Mouse (Mus musculus) kidney, adult 2 months (tissue): ENCODE results near the gene Rnf207. TPM values are rescaled to one million over a fixed set of nuclear protein-coding genes. Genes with fewer than 3 reads are reported as not detected.

Experiments used
- DNase-seq: peaks from one replicate; pipeline ENCODE4 v3.0.0; 2021
- H3K27ac ChIP-seq: fragments of 200-500 bp; 2 replicates; pipeline ENCODE4 v1.5.1; 2012; ENCODE audit warnings: low read depth, low read length, control low read depth, inconsistent platforms; ENCODE audit not compliant: insufficient read depth
- H3K27me3 ChIP-seq: fragments of 200-500 bp; replicated peaks from 2 replicates; pipeline ENCODE4 v1.6.1; 2012; ENCODE audit warnings: mild to moderate bottlenecking, moderate library complexity, low read length, inconsistent platforms; ENCODE audit not compliant: control insufficient read depth, insufficient read depth
- H3K36me3 ChIP-seq: fragments of 200-500 bp; 2 replicates; pipeline ENCODE4 v1.6.1; 2012; ENCODE audit warnings: mild to moderate bottlenecking, moderate library complexity, low read length, inconsistent platforms; ENCODE audit not compliant: control insufficient read depth, insufficient read depth
- H3K4me1 ChIP-seq: fragments of 200-500 bp; 2 replicates; pipeline ENCODE4 v1.6.1; 2011; ENCODE audit warnings: low read length; ENCODE audit not compliant: control insufficient read depth, insufficient read depth
- H3K4me3 ChIP-seq: fragments of 200-500 bp; 2 replicates; pipeline ENCODE4 v1.5.1; 2011; ENCODE audit warnings: mild to moderate bottlenecking, low read depth, low read length, control low read depth; ENCODE audit not compliant: insufficient read depth
- CTCF ChIP-seq: fragments of 200-500 bp; conservative IDR thresholded peaks from 2 replicates; pipeline ENCODE4 v1.5.1; 2011; ENCODE audit warnings: low read depth, mild to moderate bottlenecking, control low read depth, low read length, moderate library complexity, mixed read lengths; ENCODE audit not compliant: insufficient read depth, insufficient read length
- POLR2A ChIP-seq: fragments of 200-500 bp; IDR thresholded peaks from one replicate; pipeline ENCODE4 v1.6.1; 2011; ENCODE audit warnings: low read depth, low read length, control low read depth
- WGBS: fragments of 180-500 bp; shearing (Covaris S2); methylation state at CpG from one replicate; pipeline ENCODE4 v1.1.7; 2018; 5-methylcytosine and 5-hydroxymethylcytosine counted together
- polyA plus RNA-seq: library from polyadenylated mRNA; depleted of rRNA; stranded (reverse); fragments of >200 nt; gene quantifications from 2 replicates; pipeline ENCODE4 v1.2.3, GENCODE M21; 2012

Rnf207 gene
- polyA plus RNA-seq, 1 experiment = 0.19 TPM

GRCm38 (mm10) chr4:152291562-152291961 is 27.2 kb downstream of the Rnf207 start, which contains the start of gene Hes3:
Gene Hes3 (minus strand): TSS chr4:152291662.
- H3K36me3 ChIP-seq = no peaks in the 10 kb centered on the region
- H3K27me3 ChIP-seq = no peaks in the 10 kb centered on the region
- DNase-seq = no peak
- no peak within 1 kb of the TSS for H3K27ac ChIP-seq
- no peak within 1 kb of the TSS for H3K4me3 ChIP-seq
- WGBS = 44% methylated on average over 6 of the region's 6 CpGs
- TF ChIP-seq POLR2A (no peak), CTCF (no peak)
- H3K4me1 ChIP-seq = peaks cover 2% of the 10 kb centered on the region; the same call in 1 of the 2 replicates

GRCm38 (mm10) chr4:152290991-152291390 is 27.8 kb downstream of the Rnf207 start:
- H3K4me1 ChIP-seq = no peaks in the 10 kb centered on the region
- H3K27me3 ChIP-seq = no peaks in the 10 kb centered on the region
- DNase-seq = no peak
- H3K4me3 ChIP-seq = no peak overlapping the region
- WGBS = 24% methylated on average over 11 of the region's 11 CpGs
- no peak overlapping the region for H3K27ac ChIP-seq
- H3K36me3 ChIP-seq = no peaks in the 10 kb centered on the region
- TF ChIP-seq CTCF (no peak), POLR2A (no peak)

GRCm38 (mm10) chr4:152290385-152290784 is 28.4 kb downstream of the Rnf207 start:
- WGBS = 7% methylated on average over 39 of the region's 39 CpGs
- H3K27ac ChIP-seq = no peak overlapping the region
- DNase-seq = no peak
- TF ChIP-seq CTCF (no peak), POLR2A (no peak)
- no peaks in the 10 kb centered on the region for H3K4me1 ChIP-seq
- no peaks in the 10 kb centered on the region for H3K36me3 ChIP-seq
- no peaks in the 10 kb centered on the region for H3K27me3 ChIP-seq
- no peak overlapping the region for H3K4me3 ChIP-seq

GRCm38 (mm10) chr4:152288398-152288945 is 30.3 kb downstream of the Rnf207 start:
- no peak for DNase-seq
- 50% methylated on average over 18 of the region's 18 CpGs for WGBS
- Histone ChIP-seq H3K36me3 (no peaks in the 10 kb centered on the region), H3K4me1 (no peaks in the 10 kb centered on the region), H3K4me3 (no peak overlapping the region), H3K27me3 (no peaks in the 10 kb centered on the region), H3K27ac (no peak overlapping the region)
- no peak for TF ChIP-seq POLR2A
- no peak for TF ChIP-seq CTCF

- no peak for TF ChIP-seq POLR2A
- no peak for TF ChIP-seq CTCF
- 17% methylated on average over 19 of the region's 19 CpGs for WGBS
- Histone ChIP-seq H3K27me3 (no peaks in the 10 kb centered on the region), H3K4me3 (no peak overlapping the region), H3K27ac (no peak overlapping the region), H3K4me1 (no peaks in the 10 kb centered on the region), H3K36me3 (no peaks in the 10 kb centered on the region)
- no peak for DNase-seq
Measured at GRCm38 (mm10) chr4:152287317-152288120, 31.3 kb downstream of the Rnf207 start.

GRCm38 (mm10) chr4:152286887-152287286 is 31.9 kb downstream of the Rnf207 start:
- H3K36me3 ChIP-seq = no peaks in the 10 kb centered on the region
- H3K27ac ChIP-seq = no peak overlapping the region
- H3K4me1 ChIP-seq = no peaks in the 10 kb centered on the region
- WGBS = 5% methylated on average over 26 of the region's 26 CpGs
- TF ChIP-seq CTCF = no peak
- TF ChIP-seq POLR2A = no peak
- DNase-seq = peak; percentile 73
- no peak overlapping the region for H3K4me3 ChIP-seq
- H3K27me3 ChIP-seq = no peaks in the 10 kb centered on the region

DNA sequence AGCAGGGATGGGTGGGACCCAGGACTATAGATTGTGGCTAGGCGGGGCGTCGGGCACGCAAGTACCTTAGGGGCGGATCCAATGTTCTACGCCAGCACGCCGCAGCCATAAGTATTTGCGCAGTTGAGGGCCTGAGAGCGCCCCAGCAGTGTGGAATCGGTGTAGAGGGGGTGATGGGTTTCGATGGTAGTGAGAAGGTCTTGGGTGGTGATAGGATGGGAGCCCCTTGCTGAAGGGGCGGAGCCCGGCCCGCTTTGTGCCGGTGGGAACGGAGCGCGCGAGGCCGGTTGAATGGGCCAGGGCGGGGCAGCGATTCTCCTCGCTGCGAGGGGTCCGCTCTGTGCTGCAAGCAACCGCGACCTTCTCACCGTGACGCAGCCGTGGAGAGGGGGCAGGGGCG is 32.6 kb downstream of the Rnf207 start:
- no peaks in the 10 kb centered on the region for H3K4me1 ChIP-seq
- H3K27ac ChIP-seq = no peak overlapping the region
- no peaks in the 10 kb centered on the region for H3K27me3 ChIP-seq
- 4% methylated on average over 32 of the region's 32 CpGs for WGBS
- no peak for DNase-seq
- no peaks in the 10 kb centered on the region for H3K36me3 ChIP-seq
- TF ChIP-seq CTCF (no peak), POLR2A (no peak)
- no peak overlapping the region for H3K4me3 ChIP-seq
